Mouse (Mus musculus) heart, postnatal 0 days (tissue): ENCODE measurements at regions not wholly inside any gene's neighbourhood (a gene's known extent, or its start where the extent isn't known, plus 50 kb on each side); places are given as distances from the start of the nearest gene placed in this dataset.

Experiments used
- CTCF ChIP-seq: IDR thresholded peaks from 2 replicates; pipeline ENCODE4 v1.5.1; 2016; ENCODE audit warnings: antibody characterized with exemption, control low read depth, low read depth
- EP300 ChIP-seq: IDR thresholded peaks from 2 replicates; pipeline ENCODE4 v1.6.1; 2016; ENCODE audit warnings: antibody characterized with exemption, low read depth

DNA sequence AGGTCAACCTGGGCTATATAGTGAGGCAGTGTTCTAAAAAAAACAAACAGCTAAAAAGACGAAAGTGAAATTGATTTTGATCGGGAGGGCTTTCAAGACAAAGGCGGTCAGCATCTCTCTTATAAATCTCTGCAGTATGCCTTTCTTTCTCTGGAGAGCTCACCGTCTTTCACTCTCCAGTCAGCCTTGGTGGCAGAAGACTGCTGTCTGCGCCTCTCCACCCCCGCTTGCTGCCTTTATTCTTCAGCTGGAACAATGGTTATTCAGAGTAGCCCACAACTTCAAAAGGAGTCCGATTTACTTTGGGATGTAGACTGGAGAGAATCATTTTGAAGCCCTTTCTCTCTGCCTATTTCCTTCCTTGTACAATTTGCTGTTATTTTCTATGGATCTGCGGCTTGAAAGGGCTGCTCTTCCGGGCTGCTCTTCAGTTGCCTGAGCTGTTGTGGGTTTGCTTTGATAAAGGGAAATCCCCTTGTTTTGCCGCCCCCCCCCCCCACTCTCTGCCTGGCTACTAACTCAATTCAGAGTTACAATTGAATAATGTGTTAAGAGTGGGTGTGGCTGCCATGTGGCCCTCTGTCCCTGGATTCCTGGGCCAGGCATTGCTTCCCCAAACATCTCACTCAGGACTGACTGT is 64.0 kb upstream of the Ammecr1 start:
- no peak for TF ChIP-seq CTCF
- no peak for TF ChIP-seq EP300
